Mouse (Mus musculus) urinary bladder, postnatal 25 days (tissue): Measurements from ENCODE around the gene Tmem37.

Source experiments
- DNase-seq: peaks from one replicate; pipeline ENCODE4 v3.0.0; 2022; ENCODE audit warnings: low spot score

The Tmem37 gene

DNA sequence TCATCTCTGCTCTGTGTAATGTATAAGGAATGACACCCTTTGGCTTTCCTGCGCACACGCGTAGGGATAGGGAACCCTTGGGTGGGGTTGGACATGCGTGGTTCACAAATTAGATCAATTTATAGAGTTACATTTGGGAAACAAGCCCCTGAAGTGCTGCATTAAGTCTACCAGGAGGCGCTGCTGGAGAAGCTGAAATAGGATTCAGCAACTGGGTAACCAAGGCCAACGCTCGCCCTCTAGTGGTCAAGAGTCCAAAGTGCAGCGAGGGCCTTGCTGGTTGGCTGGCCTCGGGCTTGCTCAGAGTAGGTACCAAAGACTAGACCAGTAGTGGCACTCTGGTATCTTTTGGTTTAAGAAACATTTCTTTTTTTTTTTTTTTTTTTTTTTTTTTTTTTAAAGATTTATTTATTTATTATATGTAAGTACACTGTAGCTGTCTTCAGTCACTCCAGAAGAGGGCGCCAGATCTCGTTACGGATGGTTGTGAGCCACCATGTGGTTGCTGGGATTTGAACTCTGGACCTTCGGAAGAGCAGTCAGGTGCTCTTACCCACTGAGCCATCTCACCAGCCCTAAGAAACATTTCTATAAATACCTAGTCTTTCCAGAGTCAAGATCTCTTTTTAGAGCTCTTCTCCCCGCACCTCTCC is 19.7 kb upstream of the Tmem37 start:
- peak; percentile 83 for DNase-seq

DNA sequence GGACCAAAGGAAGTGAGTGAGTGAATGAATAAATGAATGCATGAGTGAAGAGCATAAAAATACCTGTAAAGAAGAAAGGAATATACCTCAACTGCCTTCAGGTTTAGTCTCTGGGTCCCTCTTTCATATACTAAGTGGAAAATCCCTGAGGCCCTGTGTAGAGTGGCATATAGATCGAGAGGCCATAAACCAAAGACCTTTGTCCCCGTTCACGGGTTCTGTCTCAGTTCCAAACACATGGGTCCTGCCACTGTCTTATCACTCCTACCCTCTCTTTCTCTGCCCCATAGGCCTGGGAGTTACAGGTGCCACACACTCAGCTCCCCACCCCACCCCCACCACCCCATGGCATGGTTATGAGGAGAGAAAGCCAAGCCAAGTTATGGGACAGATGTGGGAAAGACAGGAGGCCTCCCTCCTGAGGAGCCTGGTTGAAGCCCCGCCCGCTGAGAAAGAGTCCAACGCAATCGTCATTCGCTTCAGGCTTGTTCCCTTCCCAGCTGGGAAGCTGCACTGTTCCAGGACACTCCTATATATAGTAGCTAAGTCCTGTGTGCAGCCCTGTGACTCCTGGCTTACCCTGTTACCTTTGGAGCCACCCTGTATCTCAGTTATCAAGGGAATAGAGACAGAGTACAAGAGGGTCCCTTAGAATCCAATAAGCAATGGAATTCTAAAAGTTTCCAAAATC is 17.2 kb upstream of the Tmem37 start:
- DNase-seq = no peak

DNA sequence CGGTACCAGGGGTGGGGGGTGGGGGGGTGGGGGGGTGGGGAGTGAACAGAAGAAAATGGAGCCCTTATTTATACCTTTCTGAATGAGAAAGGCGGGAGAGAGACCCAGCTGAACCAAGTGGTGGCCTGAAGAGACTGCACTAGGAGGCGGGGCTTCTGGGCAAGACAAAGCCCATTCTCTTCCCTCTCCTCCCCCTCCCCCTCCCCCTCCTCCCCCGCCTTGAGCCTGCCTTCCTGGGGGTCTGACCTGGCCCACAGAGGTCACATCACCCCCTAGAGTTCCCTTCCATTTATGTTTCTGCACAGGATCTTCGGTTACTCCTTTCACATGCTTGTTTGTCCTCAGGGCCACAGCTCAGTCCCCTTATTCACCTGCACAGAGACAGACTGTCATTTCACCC is 15.3 kb upstream of the Tmem37 start:
- DNase-seq = no peak

DNA sequence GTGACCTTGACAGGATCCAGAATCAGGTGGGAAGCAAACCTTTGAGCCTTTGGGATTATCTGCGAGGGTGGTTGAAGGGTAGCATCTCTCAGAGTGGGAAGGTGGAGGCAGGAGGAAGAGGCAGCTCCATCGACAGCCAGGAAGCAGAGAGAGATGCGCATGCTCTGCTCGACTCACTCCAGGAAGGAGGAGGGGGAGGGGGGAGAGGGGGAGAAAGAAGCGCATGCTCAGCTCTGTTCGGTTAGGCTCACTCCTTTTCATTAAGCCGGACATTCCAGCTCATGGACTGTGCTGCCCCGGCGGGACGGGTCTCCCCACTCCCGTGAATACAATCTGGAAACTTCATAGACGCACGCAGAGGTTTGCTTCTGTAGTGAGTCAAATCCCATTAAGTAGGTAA is 12.8 kb upstream of the Tmem37 start:
- no peak for DNase-seq

DNA sequence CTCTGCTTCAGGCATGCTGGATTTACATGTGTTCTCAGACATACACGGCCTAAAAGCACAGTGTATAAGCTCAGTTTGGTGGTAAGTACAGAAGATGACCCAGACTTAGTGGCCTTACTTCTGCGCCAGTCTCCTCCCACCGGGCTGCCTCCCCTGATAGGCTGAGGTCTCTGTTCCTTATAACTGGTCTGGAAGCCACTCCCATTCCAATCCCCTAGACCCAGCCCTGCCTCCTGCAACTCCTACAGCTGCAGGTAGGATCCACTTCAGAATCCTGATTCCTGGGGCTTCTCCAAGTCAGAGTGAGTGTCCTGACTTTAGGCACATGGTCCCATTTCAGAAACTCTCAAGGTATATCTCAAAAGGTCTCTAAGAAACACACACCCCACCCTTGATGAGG is 11.8 kb upstream of the Tmem37 start:
- no peak for DNase-seq

DNA sequence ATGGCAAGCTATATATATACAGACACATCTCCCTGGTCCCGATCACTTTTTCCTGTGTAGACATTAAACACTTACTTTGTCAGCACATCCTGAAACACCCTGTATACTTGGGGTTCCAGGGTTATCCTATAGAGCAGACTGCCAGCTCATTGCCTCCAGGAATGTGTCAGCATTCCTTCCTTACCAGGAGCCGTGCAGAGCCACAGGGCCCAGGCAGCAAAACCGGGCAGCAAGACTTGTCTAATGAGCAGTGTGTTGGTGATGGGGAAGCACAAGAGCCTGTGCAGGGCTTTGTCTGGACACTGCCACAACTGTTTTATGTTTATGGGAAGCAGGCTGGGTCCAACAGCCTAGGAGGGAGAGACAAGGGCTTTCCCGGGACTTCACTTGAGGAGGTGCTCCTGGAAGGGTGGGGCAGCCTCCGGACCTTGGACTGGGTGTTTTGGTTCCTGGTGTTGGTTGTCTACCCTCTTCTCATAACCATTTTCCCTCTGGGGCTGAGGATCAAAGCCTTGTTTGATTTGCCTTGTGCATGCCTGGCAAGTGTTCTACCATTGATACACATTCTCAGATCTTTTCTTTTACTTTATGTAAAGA is 10.1 kb upstream of the Tmem37 start:
- DNase-seq = no peak

DNA sequence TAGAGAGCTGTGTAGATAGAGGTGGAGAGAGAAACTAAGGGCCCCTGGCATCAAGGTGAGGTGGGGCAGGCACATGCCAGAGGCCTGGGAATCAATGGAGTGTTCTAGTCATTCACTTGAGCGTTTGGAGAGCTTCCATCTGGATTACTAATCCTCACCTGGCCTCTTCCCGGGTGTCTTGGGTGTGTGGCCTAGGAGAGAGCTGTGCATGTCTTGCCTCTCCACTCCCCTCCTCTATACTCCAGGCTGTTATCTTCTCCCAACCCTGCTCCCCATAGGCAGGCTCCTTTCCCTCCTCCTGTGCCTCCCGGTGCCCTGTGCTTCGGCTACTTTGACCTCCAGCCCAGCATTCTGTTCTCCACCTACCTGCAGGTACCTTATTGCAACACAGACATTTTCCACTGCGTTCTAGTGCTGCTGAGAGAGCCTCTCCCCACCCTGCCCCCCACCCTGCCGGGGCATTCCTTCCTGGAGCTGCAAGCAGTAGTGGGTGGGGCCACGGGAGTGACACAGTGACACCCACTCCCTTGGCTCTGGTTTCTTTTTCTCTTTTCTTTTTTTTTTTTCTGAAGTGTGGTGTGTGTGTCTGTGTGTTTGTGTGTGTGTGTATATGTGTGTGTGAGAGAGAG is 9.2 kb upstream of the Tmem37 start:
- DNase-seq = no peak

DNA sequence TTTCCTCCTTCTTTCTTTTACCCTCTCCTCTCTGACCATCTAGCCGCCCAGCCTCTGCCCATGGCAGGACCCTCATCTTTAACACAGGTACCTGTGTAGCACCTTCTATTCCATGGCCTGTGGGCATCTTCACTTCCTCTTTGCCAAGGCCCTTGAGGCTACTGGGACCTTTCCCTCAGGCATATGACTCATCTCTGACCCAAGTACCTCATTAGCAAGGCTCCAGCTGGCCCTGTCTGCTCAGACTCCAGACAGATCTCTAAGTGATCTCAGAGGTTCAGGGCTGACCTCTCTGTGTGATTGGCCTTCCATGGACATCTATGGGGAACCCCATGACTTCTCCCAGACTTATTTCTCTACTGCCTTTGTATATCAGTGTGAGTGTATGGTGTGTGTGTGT is 6.8 kb upstream of the Tmem37 start:
- DNase-seq = no peak

DNA sequence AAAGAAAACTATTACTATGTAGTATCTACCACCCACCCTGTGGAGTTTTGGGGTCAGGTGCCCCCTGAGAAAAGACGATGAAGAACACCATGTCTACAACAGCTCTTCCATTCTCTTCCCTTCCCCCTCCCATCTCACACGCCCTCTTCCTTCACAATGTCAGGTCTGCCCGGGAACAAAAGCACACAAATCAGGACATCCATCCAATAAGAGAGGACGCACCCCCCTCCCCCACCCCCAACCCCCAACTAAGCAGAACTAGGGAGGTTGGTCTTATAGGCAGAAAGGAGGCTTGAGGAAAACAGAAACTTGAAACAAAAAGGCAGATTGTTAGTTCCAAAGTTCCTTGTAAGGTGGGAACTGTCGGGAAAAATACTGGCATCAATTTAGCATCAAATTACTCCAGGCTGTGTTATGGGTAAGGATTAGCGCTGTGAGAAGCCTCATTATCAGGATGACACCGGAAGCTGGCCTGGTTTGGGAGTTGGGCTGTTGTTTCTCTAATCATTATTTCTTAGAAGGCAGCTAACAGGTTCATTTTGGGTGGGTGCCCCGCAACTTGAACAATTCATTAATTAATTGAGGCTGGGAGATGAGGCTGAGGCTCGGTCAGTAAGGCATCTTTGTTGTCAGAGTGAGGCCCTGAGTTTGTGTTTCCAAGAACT is 4.0 kb upstream of the Tmem37 start:
- DNase-seq = no peak

DNA sequence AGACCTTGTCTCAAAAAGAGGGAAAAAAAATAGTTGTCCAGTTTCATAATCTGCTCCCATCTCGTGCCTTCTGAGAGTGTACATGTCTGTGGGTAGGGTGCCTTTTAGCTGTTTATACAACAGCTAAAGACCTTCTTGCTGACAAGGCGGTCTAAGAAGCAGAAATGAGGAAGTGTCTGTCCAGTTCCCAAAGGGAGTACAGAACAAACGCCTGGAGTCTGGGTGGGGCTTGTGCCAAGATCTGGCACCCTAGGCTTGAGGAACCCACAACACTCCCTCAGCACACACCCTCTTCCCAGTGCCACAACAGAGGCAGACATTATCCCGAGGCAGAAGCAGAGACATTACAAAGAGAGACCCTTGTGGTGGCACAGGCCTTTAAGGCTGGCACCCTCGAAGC is 1.6 kb upstream of the Tmem37 start:
- no peak for DNase-seq

DNA sequence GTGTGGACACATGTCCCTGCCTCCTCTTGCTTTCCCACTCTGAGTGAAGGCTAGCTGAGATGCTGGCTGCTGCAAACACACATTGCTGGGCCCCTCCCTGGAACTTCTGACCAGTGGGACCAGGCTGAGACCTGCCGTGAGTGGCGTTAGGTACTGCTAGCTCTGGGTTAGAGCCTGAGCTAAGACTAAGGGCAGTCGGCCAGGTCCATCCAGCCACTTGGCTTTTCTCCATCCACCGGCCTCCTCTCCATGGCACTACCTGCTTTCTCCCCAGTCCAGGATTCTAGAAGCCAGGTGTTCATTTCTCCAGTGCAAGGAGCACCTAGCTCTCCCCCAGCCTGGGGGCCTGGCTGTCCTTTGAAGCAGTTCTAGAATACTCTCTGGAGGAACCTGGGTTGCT is 1.1 kb upstream of the Tmem37 start:
- no peak for DNase-seq

DNA sequence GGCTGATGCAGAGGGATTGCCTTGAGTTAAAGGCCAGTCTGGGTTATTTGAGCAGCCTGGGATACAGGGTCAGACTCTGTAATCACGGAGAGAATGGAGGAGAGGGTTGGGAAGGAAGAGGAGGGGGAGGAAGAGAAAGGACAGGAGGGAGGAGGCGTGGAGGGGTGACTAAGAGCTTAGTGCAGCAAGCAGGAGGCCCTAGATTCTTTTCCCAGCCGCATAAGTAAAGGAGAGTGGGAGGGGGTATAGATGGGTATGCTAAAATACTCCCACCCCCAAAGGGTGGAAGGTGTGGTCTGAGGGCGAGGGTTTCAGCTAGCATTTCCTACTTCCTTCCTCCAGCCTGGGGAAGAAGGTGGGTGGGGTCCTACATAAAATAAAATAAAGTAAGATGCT is 431 bp upstream of the Tmem37 start:
- DNase-seq = no peak

DNA sequence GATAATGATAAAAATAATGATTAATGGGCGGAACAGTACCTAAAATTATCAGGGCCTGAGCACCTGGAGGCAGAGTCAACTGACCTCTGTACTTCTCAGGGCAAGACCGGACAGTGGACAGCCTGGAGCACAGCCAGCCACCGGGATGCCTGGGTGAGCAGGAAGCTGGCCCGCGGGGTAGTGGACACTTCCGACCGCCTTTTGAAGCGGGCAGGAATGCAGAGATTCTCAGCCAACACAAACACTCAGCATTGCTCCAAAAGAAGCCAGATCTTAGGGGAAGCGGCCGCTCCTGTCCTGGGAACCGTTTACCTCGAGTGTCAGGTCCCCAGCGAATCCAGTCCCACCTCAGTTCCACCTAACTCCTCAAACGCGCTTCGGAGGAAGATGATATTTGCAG is 974 bp downstream of the Tmem37 start:
- DNase-seq = peak; percentile 34

DNA sequence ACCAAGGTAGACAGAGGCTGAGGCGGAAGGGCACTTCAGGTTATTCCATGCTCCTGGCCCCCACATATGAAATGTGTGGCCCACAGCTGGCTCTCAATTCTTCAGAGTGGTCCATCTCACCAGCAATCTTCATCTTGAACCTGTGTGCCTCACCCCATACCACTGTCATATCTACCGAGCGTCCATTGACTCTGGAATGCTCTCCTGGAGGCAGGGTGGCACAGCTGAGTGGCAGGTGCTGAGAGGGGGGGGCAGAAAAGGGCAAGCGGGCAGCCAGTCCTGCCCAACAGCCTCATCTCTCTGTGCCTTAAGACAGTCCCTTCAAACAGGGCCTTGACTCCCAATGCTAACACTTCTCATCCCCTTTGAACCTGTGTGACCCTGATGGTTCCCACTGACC is 2.7 kb downstream of the Tmem37 start:
- DNase-seq = no peak

DNA sequence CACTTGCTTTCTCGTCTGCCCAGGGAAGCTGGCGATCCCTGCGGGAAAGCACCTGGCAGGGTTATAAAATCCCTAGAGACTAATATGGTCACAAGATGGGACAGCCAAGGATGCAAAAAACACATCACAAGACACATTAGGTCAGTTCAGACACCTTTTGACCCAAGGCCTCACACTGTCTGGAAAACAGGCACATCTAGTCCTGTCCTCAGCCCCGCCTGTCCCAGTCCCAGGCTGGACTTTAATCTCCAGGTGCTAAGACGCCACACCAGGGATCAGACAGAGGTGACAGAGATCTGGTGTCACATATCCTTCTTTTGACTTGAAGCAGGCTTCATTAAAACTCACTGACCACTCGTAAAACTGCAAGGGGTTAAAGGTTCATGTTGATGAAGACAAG is 3.7 kb downstream of the Tmem37 start:
- DNase-seq = no peak

DNA sequence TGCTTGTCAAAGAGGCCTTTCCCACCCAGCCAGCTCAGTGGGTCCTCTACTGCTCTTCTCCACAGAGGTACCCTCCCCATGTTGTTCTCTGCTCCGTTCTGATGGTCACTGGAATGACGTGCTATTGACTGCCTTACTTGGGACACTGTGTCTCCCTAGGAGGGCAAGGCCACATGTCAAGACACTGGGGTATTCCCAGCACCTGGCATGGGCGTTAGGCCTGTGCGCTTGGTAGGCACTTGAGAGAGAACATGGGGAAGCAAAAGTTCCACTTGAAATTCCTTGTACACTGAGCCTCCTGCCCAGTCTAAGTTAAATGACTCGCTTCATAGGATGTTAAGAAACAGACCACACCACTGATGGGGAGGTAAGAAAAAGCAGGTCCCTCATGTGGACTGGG is 4.8 kb downstream of the Tmem37 start:
- no peak for DNase-seq

DNA sequence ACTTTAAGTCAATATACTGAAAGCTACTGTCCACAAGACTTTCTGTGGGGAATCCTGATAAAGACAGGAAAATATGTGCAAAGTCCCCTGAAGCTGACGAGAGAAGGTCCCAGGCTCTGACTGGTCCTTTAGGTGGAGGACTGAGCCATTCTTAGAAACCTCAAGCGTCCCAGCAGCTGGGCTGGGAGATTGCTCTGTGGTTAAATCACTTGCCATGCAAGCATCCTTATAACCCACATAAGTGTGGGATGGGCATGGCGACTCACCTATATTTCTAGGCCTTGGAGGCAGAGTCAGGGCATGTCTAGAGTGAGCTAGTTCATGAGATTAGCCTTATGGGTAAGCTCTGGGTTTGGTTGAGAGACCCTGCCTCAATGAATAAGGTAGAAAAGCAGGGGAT is 7.2 kb downstream of the Tmem37 start:
- DNase-seq = no peak

DNA sequence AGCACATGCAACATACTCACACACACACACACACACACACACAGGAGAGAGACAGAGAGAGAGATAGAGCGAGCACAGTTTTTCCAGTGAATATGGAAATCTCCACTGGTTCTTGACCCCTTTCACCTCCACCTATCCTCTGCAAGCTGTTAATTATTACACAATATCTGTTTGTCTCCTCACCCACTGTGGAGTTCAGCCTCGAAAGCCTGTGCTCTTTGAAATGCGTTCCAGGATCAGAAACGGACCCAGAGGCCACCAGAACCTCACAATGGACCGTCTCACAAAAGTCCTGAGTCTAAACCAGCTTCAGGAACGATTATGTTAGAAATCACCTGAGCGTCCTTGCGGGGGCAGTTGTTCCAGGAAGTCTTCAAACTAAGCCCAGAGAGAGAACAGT is 7.7 kb downstream of the Tmem37 start:
- no peak for DNase-seq

DNA sequence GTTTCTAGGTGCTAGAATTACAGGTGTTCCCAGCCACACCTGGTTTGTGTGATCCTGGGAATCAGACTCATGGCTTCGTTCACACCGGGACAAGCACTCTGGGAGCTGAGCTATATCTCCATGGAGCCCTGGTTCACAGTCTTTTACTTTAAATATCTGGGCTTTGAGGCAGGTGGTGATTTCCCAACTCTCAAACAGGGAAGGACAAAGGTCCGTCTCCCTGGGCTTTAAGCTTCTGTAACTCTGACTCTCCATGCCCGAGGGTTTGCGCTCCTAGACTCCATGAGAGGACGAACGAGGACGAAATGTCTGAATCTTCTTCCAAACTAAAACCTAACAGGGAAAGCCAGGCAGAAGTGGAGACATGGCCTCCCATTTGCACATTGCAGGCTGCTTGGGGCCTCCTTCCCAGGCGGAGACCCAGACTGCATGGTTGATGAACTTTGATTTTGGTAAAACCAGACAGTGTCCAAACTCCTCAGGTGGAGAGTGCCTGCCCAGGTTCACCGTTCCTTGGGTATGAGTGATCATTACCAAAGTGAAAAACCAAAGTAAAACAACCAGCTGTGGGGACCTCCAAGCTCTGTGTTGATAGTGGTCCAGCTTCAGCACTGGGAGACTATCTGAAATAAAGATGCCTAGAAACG is 9.7 kb downstream of the Tmem37 start:
- DNase-seq = no peak

DNA sequence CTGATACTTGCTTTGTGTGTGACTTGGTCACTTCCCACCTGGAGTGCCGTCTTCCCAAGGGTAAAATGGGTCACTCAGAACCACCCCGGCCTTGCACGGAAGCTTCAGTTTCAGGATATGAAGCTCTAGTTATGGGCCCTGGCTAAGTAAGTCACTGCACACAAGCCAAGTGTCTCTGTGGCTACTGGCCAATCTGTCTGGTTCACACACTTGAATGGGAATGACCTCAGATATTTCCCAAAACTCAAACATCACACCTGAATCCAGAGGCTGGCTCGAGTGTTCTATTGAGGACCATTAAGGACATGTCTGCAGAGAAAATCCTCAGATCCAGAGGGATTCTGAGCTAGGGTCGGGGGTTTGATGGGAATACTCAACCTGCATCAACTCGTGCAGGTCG is 11.6 kb downstream of the Tmem37 start:
- no peak for DNase-seq

DNA sequence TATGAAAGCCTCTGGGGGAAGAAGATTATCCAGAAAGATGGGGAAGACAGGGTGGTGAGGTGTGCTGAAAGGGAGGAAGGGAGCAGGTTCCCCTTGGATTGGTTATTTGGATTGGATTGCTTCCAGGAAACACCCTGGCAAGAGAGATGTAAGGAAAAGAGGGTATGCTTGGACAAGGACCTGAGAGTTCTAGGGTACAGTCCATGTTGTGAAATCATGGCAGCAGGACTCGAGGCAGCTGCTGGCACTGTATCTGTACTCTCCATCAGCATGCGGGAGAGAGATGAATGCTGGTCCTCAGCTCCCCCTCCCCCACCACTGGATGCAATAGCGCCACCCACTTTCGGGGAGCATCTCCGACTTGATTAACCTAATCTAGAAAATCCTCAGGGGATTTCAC is 13.2 kb downstream of the Tmem37 start:
- DNase-seq = no peak

DNA sequence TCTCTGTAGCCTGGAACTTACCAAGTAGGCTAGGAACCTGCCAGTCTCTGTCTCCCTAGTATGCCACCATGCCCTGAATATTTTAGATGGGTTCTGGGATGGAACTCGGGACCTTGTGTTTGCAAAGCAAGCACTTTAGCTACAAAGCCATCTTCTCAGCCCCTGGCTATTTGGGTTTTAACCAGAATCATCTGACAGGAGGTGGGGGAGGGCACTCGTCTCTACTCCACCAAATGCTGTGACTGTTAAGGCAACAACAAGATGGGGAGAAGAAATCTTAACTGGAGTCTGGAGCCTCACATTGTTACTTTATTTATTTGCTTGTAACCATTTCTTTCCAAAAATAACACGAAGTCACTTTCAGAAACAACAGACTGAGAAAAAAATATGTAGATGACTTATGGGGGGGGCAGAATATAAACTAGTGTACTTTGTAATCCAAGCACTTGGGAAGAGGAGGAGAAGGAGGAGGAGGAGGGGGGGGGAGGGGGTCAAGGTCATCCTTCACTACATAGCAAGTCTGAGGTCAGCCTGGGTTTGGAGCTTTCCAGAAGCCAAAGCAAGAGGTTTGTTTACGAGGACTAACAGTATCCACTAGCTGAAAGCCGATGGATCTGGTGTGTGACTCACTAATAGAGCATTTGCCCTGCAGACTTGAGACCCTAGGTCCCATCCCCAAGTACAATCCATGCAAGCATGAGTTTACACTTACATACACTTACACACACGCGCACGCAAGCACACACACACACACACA is 16.0 kb downstream of the Tmem37 start:
- no peak for DNase-seq
